Mouse (Mus musculus): ENCODE measurements around the gene Mtus2. TPM values are rescaled to one million over a fixed set of nuclear protein-coding genes. Genes with fewer than 3 reads are reported as not detected.
"Not testable (repeated sequence)": the region's sequence is repeated elsewhere in the genome, so short reads cannot be mapped to it uniquely, and the experiment has no call there.

Gene Mtus2
- total RNA-seq, 1 experiment from 2014 or later, result 0.95 TPM

GRCm38 (mm10) chr5:148289951-148290350 is 332.8 kb downstream of the Mtus2 start:
- no peak for ATAC-seq (replicated peaks; ENCODE audit: insufficient number of reproducible peaks, low FRiP score, low TSS enrichment, poor library complexity, severe bottlenecking)

GRCm38 (mm10) chr5:148292862-148293261 is 335.7 kb downstream of the Mtus2 start:
- ATAC-seq (replicated peaks; ENCODE audit: insufficient number of reproducible peaks, low FRiP score, low TSS enrichment, poor library complexity, severe bottlenecking), result no peak

DNA sequence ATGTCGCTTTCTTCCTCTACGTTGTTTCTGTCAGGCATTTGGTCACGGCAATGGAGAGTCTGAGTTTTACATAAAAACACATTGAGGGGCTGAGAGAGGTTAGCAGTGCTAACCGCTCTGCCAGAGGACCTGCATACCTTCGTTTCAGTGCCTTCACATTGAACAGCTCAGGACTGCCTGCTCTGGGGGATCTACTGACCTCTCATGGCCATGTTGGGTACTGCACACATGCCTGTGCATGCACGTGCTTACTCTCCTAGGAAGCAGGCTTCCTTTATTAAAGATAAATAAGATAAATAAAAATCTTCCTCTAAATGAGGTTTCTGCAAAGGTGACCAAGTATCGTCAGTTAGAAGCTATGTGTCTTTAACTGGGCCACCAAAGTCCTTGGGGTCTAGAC is 336.2 kb downstream of the Mtus2 start:
- ATAC-seq (replicated peaks; ENCODE audit: insufficient number of reproducible peaks, low FRiP score, low TSS enrichment, poor library complexity, severe bottlenecking), result no peak

DNA sequence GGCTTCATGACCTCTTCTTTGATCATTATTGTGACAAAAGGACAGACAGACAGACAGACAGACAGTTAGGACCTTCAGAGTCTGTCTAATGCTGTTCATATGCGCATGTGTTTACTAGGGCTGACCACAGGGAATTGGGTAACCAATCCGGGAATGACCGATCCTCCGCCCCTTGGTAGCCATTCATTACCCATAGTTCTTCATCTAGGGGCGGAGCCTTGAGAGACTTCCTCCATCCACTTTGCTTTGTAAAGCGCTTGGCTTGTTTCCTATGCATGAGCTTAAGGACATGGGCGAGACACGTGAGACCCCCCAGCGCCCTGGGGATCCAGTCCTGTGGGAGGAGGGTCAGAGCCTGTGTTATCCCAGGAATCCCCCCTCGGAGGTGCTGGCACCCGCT is 345.8 kb downstream of the Mtus2 start:
- ATAC-seq (replicated peaks; ENCODE audit: insufficient number of reproducible peaks, low FRiP score, low TSS enrichment, poor library complexity, severe bottlenecking), result no peak

DNA sequence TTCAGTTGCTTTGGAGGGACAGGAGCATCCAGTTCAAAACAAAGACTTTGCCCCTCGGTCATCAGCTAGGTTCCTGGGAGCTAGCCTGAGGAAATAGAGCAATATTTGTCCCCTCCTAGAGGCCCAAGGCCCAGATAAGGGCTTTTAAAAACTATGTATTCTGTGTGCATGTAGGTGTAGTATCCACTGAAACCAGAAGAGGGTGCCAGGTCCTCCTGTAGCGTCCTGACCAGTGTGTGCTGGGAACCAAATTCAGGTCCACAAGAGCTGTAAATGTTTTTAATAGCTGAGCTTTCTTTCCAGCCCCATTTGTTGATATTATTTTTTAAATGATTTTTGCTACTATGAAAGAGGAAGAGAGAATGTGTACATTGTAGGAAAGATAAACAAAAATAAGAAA is 347.0 kb downstream of the Mtus2 start:
- ATAC-seq (replicated peaks; ENCODE audit: insufficient number of reproducible peaks, low FRiP score, low TSS enrichment, poor library complexity, severe bottlenecking), result no peak

DNA sequence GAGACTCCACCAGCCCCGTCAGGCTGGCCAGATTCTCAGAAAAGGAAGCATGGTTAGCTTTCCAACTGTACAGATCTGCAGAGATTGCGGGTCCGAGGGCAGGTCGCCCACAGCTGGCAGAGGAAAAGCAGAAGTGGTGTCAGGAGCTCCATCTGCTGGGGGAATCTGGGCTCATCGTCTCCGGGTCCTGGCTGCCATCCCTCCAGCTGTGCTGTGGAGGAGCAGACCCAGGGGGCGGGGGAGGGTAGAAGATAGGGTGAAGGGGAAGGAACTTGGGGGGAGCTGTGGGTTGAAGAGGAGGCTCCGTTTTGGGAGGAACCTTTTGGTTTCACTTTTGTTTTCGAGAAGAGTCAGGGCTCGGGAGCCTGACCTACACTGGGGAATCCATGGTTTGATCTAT is 353.7 kb downstream of the Mtus2 start:
- peak; percentile 79 for ATAC-seq (replicated peaks; ENCODE audit: insufficient number of reproducible peaks, low FRiP score, low TSS enrichment, poor library complexity, severe bottlenecking)

DNA sequence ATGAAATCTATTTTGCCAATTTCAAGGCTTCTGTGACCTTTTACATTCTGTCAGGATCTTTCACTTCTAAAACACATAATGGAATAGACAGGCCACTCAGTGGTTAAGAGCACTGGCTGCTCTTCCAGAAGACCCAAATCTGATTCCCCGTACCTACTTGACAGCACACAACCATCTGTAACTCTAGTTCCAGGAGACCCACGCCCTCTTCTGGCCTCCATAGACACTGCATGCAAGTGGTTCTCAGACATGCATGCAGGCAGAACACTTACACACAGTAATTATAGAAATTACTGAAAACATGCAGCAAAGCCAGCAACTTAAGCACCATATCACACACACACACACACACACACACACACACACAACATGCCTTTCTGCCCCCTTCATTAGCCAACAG is 355.3 kb downstream of the Mtus2 start:
- no peak for ATAC-seq (replicated peaks; ENCODE audit: insufficient number of reproducible peaks, low FRiP score, low TSS enrichment, poor library complexity, severe bottlenecking)

DNA sequence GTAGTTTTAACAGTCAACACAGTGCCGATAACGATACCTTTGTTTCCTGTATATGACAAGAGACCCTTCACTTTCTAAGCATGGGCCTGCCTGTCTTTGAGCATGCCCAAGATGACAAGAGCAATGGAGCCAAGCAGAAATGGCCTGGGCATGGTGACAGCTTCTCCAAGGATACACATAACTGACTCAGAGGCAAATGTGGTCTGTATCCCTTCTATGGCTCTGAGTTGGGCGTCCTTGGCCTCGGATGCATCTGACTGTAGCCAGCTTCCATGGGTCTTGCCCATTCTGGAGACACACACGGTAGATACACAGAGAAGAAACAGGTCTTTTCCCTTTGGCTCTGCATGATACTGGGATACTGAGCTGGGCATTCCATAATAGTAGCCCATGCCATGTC is 357.8 kb downstream of the Mtus2 start:
- ATAC-seq (replicated peaks; ENCODE audit: insufficient number of reproducible peaks, low FRiP score, low TSS enrichment, poor library complexity, severe bottlenecking), result no peak

DNA sequence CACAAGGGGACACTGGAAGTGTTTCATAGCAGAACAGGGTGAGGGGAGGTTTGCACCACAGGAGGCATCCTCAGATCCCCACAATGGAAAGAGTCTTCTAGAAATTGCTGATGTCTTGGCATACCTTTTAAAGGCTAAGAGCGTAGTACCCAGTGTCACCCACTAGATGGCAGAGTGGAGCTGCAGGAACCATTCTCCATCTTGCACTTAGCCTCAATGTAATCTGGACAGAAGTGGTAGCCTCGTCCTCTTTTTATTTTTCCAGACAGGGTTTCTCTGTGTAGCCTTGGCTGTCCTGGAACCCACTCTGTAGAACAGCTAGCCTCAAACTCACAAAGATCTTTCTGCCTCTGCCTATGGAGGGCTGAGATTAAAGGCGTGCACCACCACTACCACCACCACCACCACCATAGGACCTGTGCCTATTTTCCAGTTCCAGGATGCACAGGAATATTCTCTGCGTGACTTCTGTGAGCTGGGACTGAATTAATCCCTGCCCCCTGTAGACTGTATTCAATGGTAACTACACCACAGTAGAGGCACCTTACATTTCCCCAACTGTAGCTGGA is 368.3 kb downstream of the Mtus2 start:
- peak; percentile 87 for ATAC-seq (replicated peaks; ENCODE audit: insufficient number of reproducible peaks, low FRiP score, low TSS enrichment, poor library complexity, severe bottlenecking)

- ATAC-seq (replicated peaks; ENCODE audit: insufficient number of reproducible peaks, low FRiP score, low TSS enrichment, poor library complexity, severe bottlenecking), result not testable (repeated sequence)
Observed at GRCm38 (mm10) chr5:148326295-148326694, 369.2 kb downstream of the Mtus2 start.

DNA sequence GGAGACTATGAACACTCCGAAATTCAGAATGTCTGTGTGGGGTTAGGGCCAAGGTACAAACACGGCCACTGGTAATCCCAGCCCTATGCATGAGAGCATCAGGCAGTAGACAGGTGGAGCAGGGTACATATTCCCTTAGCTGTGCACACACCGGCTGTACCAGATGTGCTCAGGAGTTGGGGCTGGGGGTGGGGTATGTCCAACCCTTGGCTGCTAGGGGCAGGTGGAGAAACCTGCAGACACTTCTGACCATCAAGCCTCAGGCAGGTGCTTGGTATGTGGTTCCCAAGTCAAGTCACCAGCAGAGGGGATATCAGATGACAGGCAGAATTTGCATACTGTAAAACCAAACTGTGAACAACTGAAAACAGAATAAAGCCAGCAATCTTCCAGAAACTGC is 371.9 kb downstream of the Mtus2 start:
- ATAC-seq (replicated peaks; ENCODE audit: insufficient number of reproducible peaks, low FRiP score, low TSS enrichment, poor library complexity, severe bottlenecking), result no peak

GRCm38 (mm10) chr5:148331229-148331776 is 374.2 kb downstream of the Mtus2 start:
- no peak for ATAC-seq (replicated peaks; ENCODE audit: insufficient number of reproducible peaks, low FRiP score, low TSS enrichment, poor library complexity, severe bottlenecking)

DNA sequence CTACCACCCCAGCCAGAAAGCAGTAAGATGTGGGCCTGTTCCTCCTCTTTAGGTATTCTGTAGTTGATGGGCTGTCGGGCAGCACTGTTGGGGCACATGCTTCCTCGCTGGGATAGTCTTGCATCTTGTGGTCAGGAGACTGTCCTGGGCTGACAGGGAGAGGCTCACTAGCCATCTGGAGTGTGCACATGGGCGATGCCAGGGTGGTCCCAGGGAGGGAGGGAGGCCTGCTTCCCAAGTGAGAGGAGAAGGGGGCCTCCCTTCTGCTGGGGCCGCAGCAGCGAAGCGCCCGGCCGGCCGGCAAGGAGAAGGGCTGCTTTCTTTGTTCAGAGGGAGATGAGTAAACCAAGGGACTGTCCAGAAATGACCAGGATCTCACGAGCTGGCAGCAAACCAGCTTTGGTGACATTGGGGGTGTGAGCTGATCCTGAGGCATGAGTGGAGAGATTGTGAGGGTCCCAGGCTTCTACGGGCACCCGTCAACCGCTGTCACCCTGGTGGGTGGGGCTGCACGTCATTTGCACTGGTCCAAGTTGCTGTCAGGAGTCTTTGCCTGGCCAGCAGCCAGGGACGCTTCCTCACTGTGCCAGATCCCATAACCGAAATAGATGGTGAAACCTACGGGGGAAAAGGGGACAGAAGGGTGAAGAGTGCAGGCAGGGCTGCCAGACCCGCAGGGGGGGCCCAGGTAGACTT is 375.0 kb downstream of the Mtus2 start:
- no peak for ATAC-seq (replicated peaks; ENCODE audit: insufficient number of reproducible peaks, low FRiP score, low TSS enrichment, poor library complexity, severe bottlenecking)

GRCm38 (mm10) chr5:148332622-148332974 is 375.5 kb downstream of the Mtus2 start:
- peak; percentile 64 for ATAC-seq (replicated peaks; ENCODE audit: insufficient number of reproducible peaks, low FRiP score, low TSS enrichment, poor library complexity, severe bottlenecking)

DNA sequence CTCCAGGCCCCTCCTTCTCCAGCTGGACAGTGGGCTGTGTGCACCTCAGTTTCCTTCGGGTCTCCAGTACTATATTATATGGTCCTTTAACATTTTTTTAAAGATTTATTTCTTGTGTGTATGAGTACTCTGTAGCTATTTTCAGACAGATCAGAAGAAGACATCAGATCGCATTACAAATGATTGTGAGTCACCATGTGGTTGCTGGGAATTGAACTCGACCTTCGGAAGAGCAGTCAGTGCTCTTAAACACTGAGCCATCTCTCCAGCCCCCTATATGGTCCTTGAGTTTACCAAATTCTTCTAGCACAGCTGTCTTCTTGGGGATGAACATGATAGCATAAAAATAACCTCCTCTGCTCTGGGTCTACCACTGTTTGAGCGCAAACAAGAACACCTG is 382.0 kb downstream of the Mtus2 start:
- ATAC-seq (replicated peaks; ENCODE audit: insufficient number of reproducible peaks, low FRiP score, low TSS enrichment, poor library complexity, severe bottlenecking), result no peak

GRCm38 (mm10) chr5:148342061-148342741 is 385.1 kb downstream of the Mtus2 start:
- ATAC-seq (replicated peaks; ENCODE audit: insufficient number of reproducible peaks, low FRiP score, low TSS enrichment, poor library complexity, severe bottlenecking), result peak; percentile 45; the same call in 1 of the 2 replicates

GRCm38 (mm10) chr5:148344374-148344773 is 387.3 kb downstream of the Mtus2 start:
- no peak for ATAC-seq (replicated peaks; ENCODE audit: insufficient number of reproducible peaks, low FRiP score, low TSS enrichment, poor library complexity, severe bottlenecking)

- ATAC-seq (replicated peaks; ENCODE audit: insufficient number of reproducible peaks, low FRiP score, low TSS enrichment, poor library complexity, severe bottlenecking), result no peak
Observed at GRCm38 (mm10) chr5:148346543-148346942, 389.4 kb downstream of the Mtus2 start.

GRCm38 (mm10) chr5:148348153-148348552 is 391.0 kb downstream of the Mtus2 start:
- no peak for ATAC-seq (replicated peaks; ENCODE audit: insufficient number of reproducible peaks, low FRiP score, low TSS enrichment, poor library complexity, severe bottlenecking)

Measured in monocyte, adult 5-6 weeks (primary cell).